Mouse (Mus musculus): ENCODE results near the gene Sema6d. TPM values are rescaled to one million over a fixed set of nuclear protein-coding genes. Genes with fewer than 3 reads are reported as not detected.

The Sema6d gene
- polyA plus RNA-seq (2017; shearing (Covaris generic)): 1 to 10 TPM; 1.0 to 2.4 TPM

DNA sequence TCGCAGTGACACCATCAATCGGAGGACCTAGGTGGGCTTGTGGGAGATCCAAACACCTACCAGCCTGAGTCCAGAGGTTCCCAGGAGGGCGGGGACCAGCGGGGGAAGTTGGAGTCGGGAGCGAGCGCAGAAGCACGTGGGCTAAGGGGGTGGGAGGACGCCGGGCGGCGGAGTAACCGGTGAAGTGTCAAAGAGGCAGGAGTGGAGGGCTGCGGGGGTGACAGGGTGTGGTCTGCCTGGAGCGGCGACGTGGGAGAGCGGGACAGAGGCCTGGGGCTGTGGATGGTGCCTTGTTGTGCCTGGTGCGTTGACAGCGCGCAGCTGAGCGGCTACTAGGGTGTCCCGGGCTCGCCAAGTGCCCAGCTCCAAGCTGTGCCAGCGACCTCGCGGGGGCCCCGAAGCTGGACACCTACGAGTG lies at the start of gene Sema6d:
TSS of gene Sema6d (plus strand) at position 157 of the 418 bp plus-strand sequence.
- ATAC-seq: no peak

DNA sequence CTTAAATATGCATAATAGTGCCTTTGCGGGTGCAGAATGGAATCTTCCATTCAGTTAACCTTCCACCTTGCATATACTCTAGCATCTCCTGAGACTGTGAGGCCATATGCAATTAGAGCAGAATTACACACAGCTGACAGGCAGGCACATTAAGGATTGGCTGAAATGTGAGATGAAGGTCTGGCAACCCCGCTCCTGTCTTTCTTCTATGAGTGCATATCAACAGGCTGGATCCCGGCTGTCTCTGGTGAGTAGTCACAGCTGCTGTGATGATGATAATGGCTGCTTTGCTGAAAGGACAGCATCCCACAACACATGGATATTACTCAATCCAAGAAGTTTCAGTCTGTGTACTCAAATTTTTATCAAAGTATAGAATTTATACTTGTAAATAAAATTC lies 29.9 kb upstream of the Sema6d start:
- no peak for ATAC-seq

DNA sequence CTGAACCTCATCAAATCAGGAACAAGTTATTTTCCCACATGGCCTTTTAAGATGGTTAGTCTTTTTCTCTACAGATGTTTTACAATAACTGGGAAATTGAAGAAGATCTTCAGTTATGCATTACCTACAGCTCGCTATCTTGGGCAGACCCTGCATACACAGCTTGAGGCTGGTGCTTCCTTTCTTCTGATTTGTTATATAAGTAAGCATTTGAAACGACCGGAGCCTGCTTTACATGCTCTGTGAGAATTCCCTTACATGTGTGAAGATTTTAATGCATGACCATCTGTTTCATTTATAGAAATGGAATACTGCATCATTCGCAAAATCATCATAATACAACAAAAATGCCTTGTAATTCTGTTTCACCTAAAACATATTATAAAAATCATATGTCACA lies 21.4 kb upstream of the Sema6d start:
- no peak for ATAC-seq

DNA sequence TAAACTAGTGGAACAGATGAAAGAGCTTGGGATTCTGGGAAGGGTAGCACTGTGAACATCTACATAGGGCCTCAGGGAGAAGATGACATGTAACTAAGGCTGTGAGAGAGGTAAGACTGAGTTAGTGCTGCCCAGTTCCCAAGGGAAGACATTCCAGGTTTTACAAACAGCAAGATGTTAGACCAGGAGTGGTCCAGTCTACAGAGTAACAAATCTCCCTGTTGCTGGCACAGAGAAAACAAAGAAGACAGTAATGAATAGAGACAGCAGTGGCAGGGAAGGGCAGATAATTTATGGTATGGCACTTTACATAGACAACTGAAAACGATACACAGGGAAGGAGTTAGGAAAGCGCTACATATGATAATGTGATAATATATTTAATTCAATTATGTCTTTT lies 19.1 kb upstream of the Sema6d start:
- ATAC-seq: no peak

DNA sequence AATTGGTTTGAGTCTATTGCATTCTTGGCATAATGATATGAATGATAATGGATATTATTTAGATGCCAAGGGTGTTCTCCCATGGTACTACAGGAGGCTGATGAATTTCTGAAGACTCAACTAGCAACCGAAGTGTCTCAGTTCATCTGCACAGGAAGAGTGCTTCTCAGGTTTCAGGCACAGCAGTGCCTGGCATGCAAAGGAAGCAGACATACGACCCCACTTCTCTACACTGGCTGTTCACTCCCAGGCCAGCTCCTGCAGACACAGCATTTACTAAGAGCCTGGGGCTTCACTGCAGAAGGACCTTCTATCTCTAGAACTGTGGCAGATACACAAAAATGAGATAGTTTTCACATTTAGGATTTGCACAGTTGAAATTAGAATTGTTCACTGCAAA lies 18.4 kb upstream of the Sema6d start:
- ATAC-seq: no peak

DNA sequence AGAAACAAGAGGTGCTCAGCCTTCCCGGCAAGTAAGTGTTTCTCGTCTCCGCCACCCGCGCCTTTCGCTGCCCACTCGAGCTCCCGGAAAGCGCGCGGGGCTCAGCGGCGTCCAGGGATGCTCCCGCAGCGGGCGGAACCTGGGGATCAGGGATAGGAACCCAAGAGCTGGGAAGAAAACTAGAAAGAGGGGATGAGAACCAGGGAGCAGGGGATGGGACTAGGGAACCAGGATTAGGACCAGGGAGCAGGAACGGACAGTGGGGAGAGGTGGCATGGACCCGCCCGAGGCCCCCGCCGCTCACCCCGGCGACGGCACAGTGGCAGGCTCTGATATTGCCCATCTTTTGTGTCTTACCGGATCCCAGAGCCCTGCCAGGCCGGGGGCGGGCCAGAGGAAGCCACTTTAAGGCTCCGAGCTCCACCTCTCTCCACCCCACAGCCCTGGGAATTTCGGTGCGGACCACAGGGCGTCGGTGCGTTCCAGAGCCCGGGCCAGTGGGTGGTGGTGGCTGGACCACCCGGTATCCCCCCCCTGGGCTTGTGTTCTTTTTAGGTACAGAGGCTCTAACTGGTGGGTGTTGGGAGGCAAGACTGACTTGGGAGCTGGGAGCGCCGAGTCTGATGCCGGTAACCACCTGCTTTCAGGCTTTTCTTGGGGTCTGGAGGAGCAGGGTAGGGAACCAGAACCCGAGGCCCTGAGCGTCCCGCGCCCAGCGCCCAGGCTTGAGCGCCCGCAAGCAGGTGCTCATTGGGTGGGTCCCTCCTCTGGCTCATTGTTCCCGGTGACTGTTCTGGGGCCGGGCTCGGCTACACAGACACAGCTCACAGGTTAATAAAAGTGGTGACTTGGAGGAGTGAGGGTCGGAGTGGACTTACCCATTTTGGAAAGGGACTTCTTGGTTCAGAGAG lies 717 bp downstream of the Sema6d start:
- ATAC-seq: no peak

DNA sequence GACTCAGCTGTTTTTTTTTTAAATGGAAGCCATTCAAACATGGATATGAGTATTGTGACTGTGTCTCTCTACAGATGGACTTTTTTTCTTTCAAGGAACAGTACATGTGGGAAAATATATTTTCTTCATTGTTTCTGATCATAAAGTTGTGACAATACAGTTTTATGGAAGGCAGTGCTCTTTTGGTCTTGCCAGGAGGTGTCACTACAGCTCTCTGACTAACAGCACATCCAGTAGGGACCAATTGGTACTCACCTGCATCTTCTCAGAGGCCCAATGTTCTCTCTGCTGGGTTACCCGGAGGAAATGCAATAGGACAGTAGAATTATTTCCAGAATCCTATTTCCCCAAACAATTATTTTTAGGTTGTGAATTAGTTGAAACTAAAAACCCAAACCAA lies 9.9 kb downstream of the Sema6d start:
- ATAC-seq: no peak

DNA sequence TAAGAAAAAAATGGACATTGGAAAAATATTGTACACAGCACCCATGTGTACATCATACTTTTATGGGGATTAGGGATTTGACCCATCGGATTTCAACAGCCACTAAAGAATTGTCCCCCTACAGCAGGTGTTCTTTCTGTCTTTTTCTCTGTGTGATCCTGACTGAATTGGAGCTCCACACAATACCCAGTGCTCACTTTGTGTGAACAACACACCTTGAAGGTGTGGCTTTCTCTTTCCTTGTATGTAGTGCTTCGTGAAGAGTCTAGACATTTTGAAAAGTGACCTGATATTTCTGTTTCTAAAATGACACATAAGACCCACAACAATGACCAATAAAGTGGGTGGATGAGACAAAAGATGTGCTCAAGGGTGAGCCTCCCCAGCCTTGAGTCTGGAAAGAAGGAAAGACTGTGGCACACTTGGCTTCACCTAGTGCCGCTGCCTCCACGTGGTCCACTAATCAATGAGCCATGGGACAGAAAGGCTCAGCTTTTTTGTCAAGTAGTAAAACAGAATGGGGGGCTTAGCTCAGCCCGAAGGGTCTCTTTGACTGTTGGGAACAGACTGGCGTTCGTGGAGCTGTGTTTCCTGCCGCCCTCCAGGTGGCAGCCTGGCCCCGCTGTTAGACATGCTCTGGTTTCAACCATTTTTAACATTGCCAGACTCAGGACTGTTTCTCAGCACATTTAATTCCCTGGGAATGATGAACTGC lies 10.9 kb downstream of the Sema6d start:
- ATAC-seq: no peak

DNA sequence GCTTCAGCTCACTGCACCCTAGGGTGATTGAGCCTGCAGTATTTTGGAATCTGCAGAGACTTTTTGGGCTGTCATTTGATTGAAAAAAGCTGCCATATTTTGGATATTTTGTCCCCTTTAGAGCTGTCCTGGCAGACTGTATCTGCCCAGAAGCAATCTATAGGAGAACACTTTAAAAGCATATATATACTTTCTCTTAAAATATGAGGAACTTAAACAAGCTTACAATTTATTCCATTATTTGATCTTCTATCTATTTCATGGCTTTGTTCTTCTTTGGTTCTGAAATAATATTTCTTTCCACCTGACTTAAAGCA lies 11.4 kb downstream of the Sema6d start:
- no peak for ATAC-seq

DNA sequence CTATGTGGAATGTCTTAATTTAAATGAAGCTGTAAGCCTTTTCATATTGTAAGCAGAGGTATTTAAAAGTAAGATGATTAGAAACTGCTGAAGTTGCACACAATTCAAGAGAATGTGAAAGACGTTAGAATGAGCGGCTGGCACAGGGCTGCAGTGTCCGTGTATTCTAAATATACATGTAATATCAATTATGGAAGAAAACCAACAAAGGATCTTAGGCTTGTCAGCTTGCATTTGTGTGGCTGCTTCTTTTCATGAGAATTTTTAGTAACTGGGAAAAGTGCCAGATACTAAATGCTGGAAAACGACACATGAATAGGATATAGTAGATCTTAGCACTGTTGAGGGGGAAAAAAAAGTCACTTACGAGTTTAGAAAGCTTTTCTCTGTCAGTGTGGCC lies 11.8 kb downstream of the Sema6d start:
- ATAC-seq: no peak

DNA sequence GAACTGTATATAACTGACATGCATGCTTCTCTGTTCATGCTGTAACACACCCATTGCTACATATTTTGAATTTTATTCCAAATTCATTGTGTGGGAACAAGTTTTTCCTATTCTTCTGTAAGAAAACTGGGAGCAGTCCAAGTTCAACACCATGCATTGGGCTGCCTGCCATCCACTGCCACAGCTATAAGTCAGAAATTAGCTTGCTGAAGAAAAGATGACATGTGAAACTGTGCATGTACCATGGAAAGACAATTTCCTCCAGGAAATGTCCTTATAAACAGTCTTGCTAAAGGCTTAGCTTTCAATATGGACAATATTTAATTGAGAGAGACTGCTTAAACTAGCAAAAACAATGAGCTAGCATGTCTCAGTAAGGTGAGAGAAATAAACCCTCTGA lies 13.5 kb downstream of the Sema6d start:
- no peak for ATAC-seq

DNA sequence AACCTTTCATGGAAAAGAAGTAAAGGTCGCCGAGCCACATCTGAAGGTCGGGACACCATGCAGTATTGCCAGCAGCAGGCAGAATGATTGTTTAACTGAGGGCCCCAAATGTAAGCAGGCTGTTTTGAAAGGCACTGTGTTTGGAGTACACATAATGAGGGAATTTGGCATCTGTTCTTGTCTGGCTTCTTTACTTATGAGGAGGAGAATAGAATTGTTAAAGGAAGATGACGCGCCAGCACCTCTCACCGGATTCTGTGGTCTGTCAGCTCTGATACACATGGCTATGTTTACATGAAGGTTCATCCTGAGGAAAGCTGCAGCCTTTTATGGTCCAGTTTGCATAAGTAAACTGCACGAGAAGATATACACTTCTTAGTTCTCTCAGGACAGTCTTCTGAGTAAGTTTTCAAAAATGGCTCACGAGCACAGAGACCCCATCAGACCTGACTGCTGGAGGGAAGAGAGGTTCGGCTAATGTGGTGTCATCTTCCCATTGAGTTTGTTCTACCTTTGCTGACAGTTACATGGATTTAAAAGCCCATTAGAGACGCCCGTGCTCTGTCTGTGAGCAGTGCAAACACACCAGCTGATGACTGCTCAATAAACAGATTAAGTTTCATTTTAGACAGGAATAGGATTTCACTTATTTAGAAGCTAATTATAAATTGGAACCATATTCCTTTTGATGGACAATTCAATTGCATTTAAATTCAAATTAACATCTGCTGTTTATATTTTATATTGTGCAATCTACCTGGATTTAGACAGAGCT lies 28.9 kb downstream of the Sema6d start:
- ATAC-seq: no peak

DNA sequence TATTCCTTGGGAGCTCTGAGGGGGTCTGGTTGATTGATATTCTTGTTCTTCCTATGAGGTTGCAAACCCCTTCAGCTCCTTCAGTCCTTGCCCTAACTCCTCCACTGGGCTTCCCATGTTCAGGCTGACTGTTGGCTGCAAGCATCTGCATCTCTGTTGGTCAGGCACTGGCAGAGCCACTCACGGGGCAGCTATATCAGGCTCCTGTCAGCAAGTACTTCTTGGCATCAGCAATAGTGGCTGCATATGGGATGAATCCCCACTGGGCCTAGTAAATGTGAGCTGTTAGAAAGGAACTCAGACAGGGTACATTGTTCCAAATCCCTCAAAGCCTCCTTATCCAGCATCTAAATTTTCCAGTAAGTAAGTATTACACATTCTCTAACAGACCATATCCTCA lies 30.6 kb downstream of the Sema6d start:
- ATAC-seq: no peak

DNA sequence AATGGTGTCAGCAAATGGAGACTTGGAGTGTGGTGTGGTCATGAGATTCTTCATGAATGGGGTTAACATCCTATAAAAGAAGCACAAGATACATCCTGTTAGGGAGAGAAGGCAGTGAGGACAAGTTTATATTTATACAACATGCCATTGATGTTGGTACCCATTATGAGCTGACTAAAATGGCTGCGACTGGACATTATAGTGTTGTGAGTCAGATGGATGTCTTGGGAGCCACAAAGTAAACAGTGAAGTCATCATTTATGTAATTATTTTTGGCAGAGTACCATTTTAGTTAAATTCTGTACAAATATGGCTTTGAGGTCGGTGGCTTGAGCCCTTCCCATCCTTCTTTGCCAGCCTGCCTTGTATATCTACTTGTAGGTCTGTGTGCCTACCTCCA lies 31.8 kb downstream of the Sema6d start:
- ATAC-seq: no peak

DNA sequence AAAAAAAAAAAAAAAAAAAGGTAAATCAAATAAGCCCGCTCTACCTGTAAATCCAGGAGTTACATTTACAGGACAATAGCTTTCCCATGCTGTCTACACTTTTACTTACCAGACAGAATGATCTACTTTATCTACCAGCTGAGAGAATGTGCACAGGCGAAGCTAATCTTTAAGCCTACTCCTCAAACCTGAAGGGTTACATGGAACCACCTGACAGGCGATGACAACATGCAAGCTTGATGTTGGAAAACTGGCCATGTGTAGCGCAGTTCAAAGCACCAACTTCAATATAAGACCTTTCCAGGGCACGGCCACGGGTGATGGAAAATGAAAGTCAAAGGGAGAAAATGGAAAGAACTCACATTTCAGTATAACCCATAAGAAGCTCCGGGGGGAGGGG lies 35.7 kb downstream of the Sema6d start:
- ATAC-seq: no peak

DNA sequence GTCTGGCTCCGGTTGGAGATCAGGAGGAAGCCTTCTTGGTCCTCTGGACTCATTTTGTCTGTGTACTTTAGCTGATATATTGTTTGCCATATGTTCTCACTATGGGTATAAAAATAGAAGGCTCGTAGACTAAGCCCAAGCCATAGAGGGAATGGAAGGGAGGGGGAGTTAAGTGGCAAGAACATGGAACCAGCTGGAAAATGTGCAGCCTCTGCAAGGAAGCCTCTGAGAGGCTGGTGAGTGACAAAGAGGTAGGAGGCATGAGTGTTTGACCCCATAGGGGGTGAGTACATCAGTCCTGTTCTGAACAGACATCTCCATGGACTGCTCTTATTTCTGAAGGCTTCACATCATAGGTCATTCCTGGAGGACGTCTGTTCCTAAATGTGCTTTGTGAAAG lies 37.1 kb downstream of the Sema6d start:
- no peak for ATAC-seq

DNA sequence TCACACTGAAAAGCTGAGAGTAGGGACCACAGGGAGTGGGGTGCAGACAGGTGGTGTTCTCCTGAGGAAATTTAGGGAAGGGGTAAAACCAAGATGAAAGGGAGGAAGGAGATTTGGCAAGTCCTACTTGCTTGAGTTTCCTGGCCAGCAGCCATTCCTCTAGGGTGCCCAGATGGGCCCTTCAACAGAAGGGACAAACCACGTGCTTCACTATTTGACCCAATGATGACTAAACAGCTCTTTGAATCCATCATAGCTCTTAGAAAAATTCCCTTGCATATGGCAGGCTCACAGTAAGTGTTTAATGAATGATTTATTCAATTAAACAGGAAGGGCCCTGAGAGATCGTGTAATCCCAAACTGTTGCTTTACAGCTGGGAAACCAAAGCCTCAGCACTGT lies 41.1 kb downstream of the Sema6d start:
- ATAC-seq: no peak

DNA sequence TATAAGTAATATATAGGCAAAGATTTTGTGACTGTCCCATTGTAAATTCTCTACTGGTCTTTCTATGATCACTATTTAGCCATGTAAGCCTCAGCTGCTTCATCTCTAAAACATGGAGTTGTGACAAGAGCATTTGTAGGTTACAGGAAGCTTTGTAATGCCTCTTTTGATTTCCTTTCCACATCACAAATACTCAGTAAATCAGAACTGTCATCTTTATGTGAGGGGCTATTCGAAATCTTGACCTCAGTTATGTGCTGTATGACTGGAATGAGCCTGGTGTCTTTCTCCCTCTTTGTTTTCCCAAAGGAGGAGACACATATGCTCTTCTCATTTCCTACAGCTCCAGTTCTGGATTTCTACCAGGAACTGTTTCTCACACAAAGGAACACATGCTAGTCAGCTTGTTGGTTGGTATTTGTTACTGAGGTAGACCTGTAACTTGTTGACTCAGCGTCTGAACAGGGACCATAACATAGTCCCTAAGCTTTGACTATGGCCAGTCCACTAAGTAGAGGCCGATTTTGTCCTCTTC lies 51.8 kb downstream of the Sema6d start:
- ATAC-seq: no peak

DNA sequence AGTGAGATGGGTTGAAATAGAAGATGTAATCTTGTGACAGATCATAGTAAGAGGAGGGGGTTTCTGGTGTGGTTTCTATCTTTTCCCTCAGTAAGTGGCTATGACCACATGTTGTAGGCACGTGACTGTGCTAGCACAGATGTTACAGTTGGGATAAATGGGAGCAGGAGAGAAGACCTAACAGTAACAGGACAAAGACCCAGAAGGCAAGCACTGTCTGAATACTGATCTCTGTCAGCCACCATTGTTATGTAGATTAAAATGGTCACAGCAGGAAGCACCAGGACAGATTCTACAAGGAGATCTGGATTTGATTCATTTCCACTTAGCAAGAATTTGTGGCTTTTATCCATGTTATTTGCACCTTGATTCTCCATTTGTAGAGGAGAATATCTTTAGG lies 55.8 kb downstream of the Sema6d start:
- no peak for ATAC-seq

DNA sequence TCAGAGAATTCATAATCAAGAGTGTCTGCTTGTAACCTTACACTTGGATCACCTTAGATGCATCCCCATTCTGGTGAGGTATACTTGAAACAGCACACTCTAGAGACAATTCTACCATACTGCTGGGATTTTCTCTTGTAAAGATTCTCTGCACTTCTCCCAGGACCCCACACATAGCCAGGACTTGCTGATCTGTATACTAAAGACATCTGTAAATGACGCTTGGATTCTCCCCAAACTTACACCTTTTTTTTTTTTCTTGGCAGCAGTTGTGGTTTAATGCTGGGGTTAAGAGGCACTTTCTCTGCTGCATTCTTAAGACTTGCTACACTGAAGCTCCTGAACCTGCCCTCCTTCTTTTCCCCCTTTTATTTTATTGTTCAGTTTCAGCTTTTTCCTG lies 68.4 kb downstream of the Sema6d start:
- ATAC-seq: no peak

DNA sequence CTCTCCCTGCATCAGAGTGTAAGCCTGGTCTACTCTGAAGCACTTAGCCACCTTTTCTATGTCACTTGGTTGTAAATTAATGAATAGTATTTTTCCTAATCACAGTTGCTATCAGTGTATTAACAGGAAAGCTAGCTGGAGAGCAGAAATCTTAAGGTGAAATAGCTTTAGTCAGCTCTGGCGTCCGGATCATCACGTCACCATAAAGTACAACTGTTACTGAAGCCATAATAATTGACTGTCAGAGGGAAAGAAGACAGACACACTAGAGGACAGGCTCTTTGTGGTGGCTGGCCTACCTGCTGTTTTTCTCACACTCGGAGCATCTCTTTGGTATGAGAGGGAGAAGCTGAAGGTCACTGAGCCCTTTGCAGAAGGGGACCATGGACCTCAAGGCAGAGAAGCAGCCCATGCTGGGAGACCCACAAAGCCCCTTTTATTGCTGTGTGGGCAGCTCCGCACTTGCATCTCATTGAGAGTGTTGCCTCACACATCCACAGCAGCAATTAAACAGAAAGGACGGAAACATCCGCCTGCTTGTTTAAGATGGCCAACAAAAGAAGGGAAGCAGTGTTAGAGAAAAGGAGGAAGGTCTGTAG lies 72.3 kb downstream of the Sema6d start:
- ATAC-seq: no peak

DNA sequence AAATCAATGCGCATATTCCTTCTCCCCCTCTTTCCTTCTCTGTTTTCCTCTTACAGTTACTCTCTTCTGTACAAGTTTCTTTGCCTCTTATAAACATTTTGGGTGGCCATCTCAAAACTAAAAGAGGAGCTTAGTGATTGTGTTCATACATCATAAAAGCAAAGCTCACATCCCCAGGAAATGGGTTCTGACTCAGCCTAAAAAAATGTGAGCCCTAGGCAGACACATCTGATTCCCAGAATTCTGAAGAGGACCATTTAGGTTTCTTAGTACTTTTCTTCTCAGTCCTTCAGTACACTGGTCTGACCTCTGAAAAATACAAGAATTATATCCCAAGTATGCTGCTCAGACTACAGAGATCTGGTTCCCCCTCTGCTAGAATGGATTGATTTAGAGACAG lies 78.6 kb downstream of the Sema6d start:
- no peak for ATAC-seq

DNA sequence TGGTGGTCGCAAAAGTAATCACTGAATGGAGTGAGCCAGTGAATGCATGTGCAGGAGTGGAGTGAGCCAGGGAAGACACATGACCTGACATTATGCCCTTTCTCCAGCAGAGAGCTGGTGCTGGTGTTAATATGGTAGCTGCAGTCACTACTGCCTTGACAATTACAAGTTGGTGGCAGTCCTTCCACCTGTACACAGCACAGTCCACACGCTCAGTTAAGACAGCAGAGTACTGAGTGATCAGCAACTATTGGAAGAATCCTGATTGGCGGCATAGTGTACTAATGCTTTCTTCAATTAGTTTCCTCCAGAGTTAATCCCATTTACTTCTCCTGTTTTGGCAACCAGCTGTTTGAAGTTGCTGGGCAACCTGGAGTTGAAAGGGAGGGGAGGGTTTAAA lies 81.9 kb downstream of the Sema6d start:
- ATAC-seq: no peak
